Mouse (Mus musculus): ENCODE measurements around the gene Grb10. TPM values are rescaled to one million over a fixed set of nuclear protein-coding genes. Genes with fewer than 3 reads are reported as not detected.

Grb10 gene
- total RNA-seq, 2 experiments from 2014 or later, result 4.5 to 13.5 TPM

- ATAC-seq (replicated peaks; ENCODE audit: poor library complexity), result no peak
Observed at GRCm38 (mm10) chr11:12034781-12035180, 3.7 kb downstream of the Grb10 start.

- no peak for ATAC-seq (replicated peaks; ENCODE audit: poor library complexity)
Observed at GRCm38 (mm10) chr11:12034371-12034770, 4.1 kb downstream of the Grb10 start.

GRCm38 (mm10) chr11:12032831-12033230 lies 5.7 kb downstream of the Grb10 start:
- ATAC-seq (replicated peaks; ENCODE audit: poor library complexity), result no peak

GRCm38 (mm10) chr11:12026638-12027037 lies 11.8 kb downstream of the Grb10 start:
- no peak for ATAC-seq (replicated peaks; ENCODE audit: poor library complexity)

GRCm38 (mm10) chr11:12025756-12026593 lies 12.5 kb downstream of the Grb10 start:
- ATAC-seq (replicated peaks; ENCODE audit: poor library complexity), result peak; percentile 92

GRCm38 (mm10) chr11:12025392-12025755 lies 13.1 kb downstream of the Grb10 start:
- ATAC-seq (replicated peaks; ENCODE audit: poor library complexity), result peak; percentile 38

- no peak for ATAC-seq (replicated peaks; ENCODE audit: poor library complexity)
Observed at GRCm38 (mm10) chr11:12023051-12023450, 15.4 kb downstream of the Grb10 start.

- ATAC-seq (replicated peaks; ENCODE audit: poor library complexity), result no peak
Observed at GRCm38 (mm10) chr11:12019651-12020050, 18.8 kb downstream of the Grb10 start.

GRCm38 (mm10) chr11:12018604-12019003 lies 19.9 kb downstream of the Grb10 start:
- ATAC-seq (replicated peaks; ENCODE audit: poor library complexity), result no peak

- peak; percentile 99 for ATAC-seq (replicated peaks; ENCODE audit: poor library complexity)
Observed at GRCm38 (mm10) chr11:12010084-12010483, 28.4 kb downstream of the Grb10 start.

GRCm38 (mm10) chr11:12000293-12000910 lies 38.1 kb downstream of the Grb10 start:
- no peak for ATAC-seq (replicated peaks; ENCODE audit: poor library complexity)

- ATAC-seq (replicated peaks; ENCODE audit: poor library complexity), result no peak
Observed at GRCm38 (mm10) chr11:11998881-11999280, 39.6 kb downstream of the Grb10 start.

GRCm38 (mm10) chr11:11997045-11997444 lies 41.4 kb downstream of the Grb10 start:
- no peak for ATAC-seq (replicated peaks; ENCODE audit: poor library complexity)

GRCm38 (mm10) chr11:11995371-11995770 lies 43.1 kb downstream of the Grb10 start:
- ATAC-seq (replicated peaks; ENCODE audit: poor library complexity), result no peak

- ATAC-seq (replicated peaks; ENCODE audit: poor library complexity), result no peak
Observed at GRCm38 (mm10) chr11:11993807-11994206, 44.7 kb downstream of the Grb10 start.

- ATAC-seq (replicated peaks; ENCODE audit: poor library complexity), result no peak
Observed at GRCm38 (mm10) chr11:11993183-11993582, 45.3 kb downstream of the Grb10 start.

- ATAC-seq (replicated peaks; ENCODE audit: poor library complexity), result no peak
Observed at GRCm38 (mm10) chr11:11989850-11990249, 48.6 kb downstream of the Grb10 start.

- ATAC-seq (replicated peaks; ENCODE audit: poor library complexity), result no peak
Observed at GRCm38 (mm10) chr11:11987233-11987632, 51.2 kb downstream of the Grb10 start.

GRCm38 (mm10) chr11:11978611-11979197 lies 59.8 kb downstream of the Grb10 start:
- ATAC-seq (replicated peaks; ENCODE audit: poor library complexity), result no peak

- peak; percentile 83 for ATAC-seq (replicated peaks; ENCODE audit: poor library complexity)
Observed at GRCm38 (mm10) chr11:11974591-11975255, 63.8 kb downstream of the Grb10 start.

GRCm38 (mm10) chr11:11973366-11974014 lies 65.0 kb downstream of the Grb10 start:
- ATAC-seq (replicated peaks; ENCODE audit: poor library complexity), result peak; percentile 95
